Mouse (Mus musculus) liver, adult 2 months (tissue): ENCODE results near the gene Capza1. TPM values are rescaled to one million over a fixed set of nuclear protein-coding genes. Genes with fewer than 3 reads are reported as not detected.

Experiments
- DNase-seq: peaks from one replicate; pipeline ENCODE4 v3.0.0-alpha.2; 2011; ENCODE audit warnings: low read depth, low spot score; ENCODE audit errors: extremely low read depth
- H3K27ac ChIP-seq: fragments of 200-500 bp; replicated peaks from 2 replicates; pipeline ENCODE4 v1.5.1; 2012; ENCODE audit warnings: low read depth, mild to moderate bottlenecking, control low read depth, inconsistent platforms, low read length; ENCODE audit not compliant: insufficient read depth
- H3K27me3 ChIP-seq: fragments of 200-500 bp; 2 replicates; pipeline ENCODE4 v1.6.1; 2012; ENCODE audit warnings: mild to moderate bottlenecking, moderate library complexity, low read length, inconsistent platforms; ENCODE audit not compliant: control insufficient read depth, insufficient read depth
- H3K36me3 ChIP-seq: fragments of 200-500 bp; 2 replicates; pipeline ENCODE4 v1.6.1; 2012; ENCODE audit warnings: low read length, inconsistent platforms; ENCODE audit not compliant: control insufficient read depth, insufficient read depth
- H3K4me1 ChIP-seq: fragments of 200-500 bp; 2 replicates; pipeline ENCODE4 v1.6.1; 2011; ENCODE audit warnings: low read length; ENCODE audit not compliant: control insufficient read depth, insufficient read depth
- H3K4me3 ChIP-seq: fragments of 200-500 bp; 2 replicates; pipeline ENCODE4 v1.5.1; 2011; ENCODE audit warnings: low read depth, mild to moderate bottlenecking, control low read depth, low read length, moderate library complexity; ENCODE audit not compliant: insufficient read depth
- H3K79me2 ChIP-seq: fragments of 200-500 bp; 2 replicates; pipeline ENCODE4 v1.6.1; 2012; ENCODE audit warnings: inconsistent platforms, mild to moderate bottlenecking, low read length, moderate library complexity; ENCODE audit not compliant: control insufficient read depth, insufficient read depth
- H3K9ac ChIP-seq: fragments of 200-500 bp; 2 replicates; pipeline ENCODE4 v1.6.1; 2012; ENCODE audit warnings: low read depth, mild to moderate bottlenecking, control low read depth, inconsistent platforms, low read length
- CTCF ChIP-seq: fragments of 200-500 bp; IDR thresholded peaks from 2 replicates; pipeline ENCODE4 v1.5.1; 2011; ENCODE audit warnings: low read depth, low read length, control low read depth
- POLR2A ChIP-seq: fragments of 200-500 bp; IDR thresholded peaks from 2 replicates; pipeline ENCODE4 v1.6.1; 2011; ENCODE audit warnings: low read length, control low read depth; ENCODE audit not compliant: insufficient read depth; ENCODE audit errors: extremely low read depth
- WGBS: fragments of 180-500 bp; shearing (Covaris S2); methylation state at CpG from one replicate; pipeline ENCODE4 v1.1.7; 2018; 5-methylcytosine and 5-hydroxymethylcytosine counted together
- polyA plus RNA-seq: library from polyadenylated mRNA; depleted of rRNA; stranded (reverse); fragments of >200 nt; gene quantifications from 2 replicates; pipeline ENCODE4 v1.2.3, GENCODE M21; 2012
- total RNA-seq: library from RNA; depleted of rRNA; stranded (reverse); fragments of >200 nt; gene quantifications from 2 replicates; pipeline ENCODE4 v1.2.3, GENCODE M21; 2014

Capza1 gene
- total and polyA plus RNA-seq, 2 experiments = 8.1 to 30.1 TPM

- 83% methylated on average over 12 of the region's 12 CpGs for WGBS
- no peak for DNase-seq
- TF ChIP-seq CTCF (no peak), POLR2A (no peak)
- Histone ChIP-seq H3K4me3 (no peak overlapping the region), H3K27ac (no peak overlapping the region), H3K36me3 (peaks cover 4% of the 10 kb centered on the region; the same call in 1 of the 2 replicates), H3K4me1 (peaks cover 10% of the 10 kb centered on the region), H3K27me3 (no peaks in the 10 kb centered on the region), H3K79me2 (no peaks in the 10 kb centered on the region), H3K9ac (no peak overlapping the region)
Measured at GRCm38 (mm10) chr3:104794953-104795470, 69.3 kb downstream of the Capza1 start.

DNA sequence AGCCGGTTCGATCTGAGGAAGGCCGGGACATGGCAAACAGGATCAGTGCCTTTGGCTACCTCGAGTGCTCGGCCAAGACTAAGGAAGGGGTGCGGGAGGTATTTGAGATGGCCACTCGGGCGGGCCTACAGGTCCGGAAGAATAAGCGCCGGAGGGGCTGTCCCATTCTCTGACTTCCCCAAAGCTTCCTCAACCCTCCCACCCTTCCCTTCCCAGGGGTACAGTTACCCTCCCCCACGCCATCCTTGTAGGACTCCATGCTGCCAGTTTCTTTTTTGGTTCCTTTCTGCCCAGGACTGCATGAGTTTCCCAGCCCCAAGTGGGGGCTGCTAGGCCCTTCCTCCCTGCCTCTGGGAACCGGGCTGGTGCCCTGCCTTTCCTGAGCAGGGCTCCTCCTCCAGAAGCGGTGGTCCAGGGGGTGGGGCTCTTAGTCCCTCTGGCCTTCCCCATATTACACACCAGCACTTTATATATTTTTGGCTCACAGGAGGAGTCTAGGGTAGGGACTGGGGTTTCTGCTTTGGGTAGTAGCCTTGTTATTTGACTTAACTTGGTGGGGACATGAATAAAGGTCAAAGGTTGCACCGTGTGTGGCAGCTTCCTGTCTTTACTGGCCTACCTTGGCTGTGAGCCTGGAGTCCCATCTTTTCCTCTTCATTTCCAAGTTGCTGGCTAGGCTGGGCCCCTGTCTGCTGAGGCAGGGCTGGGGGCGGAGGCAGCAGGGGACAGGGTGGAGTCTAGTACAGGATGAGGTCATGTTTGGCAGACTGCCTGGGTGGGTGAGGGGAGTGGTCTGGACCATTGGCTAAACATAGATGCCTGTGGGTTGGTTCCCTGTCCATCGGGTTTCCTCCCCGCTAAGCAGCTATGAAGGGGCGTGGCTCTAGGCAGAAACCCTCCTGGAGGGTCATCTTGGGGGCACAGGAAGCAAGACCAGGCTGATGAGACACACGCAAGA is 70.2 kb downstream of the Capza1 start:
- no peak overlapping the region for H3K4me3 ChIP-seq
- peaks cover 15% of the 10 kb centered on the region for H3K4me1 ChIP-seq
- 64% methylated on average over 20 of the region's 20 CpGs for WGBS
- no peaks in the 10 kb centered on the region for H3K79me2 ChIP-seq
- H3K27ac ChIP-seq = peak overlapping the region; percentile 32; the same call in 1 of the 2 replicates
- TF ChIP-seq POLR2A (no peak), CTCF (no peak)
- peaks cover 3% of the 10 kb centered on the region; the same call in 1 of the 2 replicates for H3K36me3 ChIP-seq
- no peaks in the 10 kb centered on the region for H3K27me3 ChIP-seq
- H3K9ac ChIP-seq = no peak overlapping the region; the same call in 1 of the 2 replicates
- peak; percentile 53 for DNase-seq

DNA sequence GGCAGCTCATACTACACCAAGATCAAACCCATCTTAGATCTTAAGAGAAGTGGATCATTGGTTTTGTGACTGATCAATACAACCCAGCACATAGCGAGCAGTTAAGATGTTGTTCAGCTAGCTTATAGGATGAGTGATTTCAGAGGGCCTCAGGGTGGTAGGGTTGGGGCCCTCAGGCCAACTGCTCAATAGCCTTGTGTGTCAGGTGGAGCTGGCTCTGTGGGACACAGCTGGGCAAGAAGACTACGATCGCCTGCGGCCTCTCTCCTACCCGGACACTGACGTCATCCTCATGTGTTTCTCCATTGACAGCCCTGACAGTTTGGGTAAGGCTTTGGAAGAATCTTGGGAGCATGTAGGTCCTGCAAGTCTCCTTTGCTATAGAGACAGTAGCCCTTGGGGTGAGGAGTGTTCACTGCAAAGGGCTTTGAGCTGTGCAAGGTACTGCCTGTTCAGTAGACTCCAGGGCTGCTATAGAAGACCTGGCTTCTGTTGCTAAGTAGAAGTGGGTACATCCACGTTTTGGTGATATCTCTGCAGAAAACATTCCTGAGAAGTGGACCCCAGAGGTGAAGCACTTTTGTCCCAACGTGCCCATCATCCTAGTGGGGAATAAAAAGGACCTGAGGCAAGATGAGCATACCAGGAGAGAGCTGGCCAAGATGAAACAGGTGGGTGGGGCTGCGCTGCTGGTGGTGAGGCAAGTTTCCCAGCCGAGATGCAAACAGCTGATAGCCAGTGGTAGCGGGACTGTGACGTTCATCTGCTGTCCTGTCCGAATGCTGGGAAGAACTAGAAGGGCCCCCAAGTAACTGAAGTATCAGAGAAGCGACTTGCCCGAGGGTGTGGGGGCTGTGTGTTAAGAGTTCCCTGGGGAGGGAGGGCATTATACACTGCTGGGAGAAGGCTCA is 71.7 kb downstream of the Capza1 start:
- TF ChIP-seq CTCF = no peak
- TF ChIP-seq POLR2A = no peak
- no peak overlapping the region for H3K9ac ChIP-seq
- H3K4me1 ChIP-seq = peaks cover 17% of the 10 kb centered on the region
- 62% methylated on average over 15 of the region's 15 CpGs for WGBS
- H3K27me3 ChIP-seq = no peaks in the 10 kb centered on the region
- H3K36me3 ChIP-seq = no peaks in the 10 kb centered on the region; the same call in 1 of the 2 replicates
- no peak overlapping the region for H3K4me3 ChIP-seq
- no peak for DNase-seq
- H3K79me2 ChIP-seq = no peaks in the 10 kb centered on the region
- H3K27ac ChIP-seq = no peak overlapping the region

- no peaks in the 10 kb centered on the region; the same call in 1 of the 2 replicates for H3K36me3 ChIP-seq
- H3K79me2 ChIP-seq = no peaks in the 10 kb centered on the region
- H3K9ac ChIP-seq = no peak overlapping the region
- DNase-seq = no peak
- TF ChIP-seq CTCF = no peak
- TF ChIP-seq POLR2A = no peak
- 93% methylated on average over 8 of the region's 8 CpGs for WGBS
- H3K4me3 ChIP-seq = no peak overlapping the region
- H3K4me1 ChIP-seq = peaks cover 17% of the 10 kb centered on the region
- H3K27me3 ChIP-seq = no peaks in the 10 kb centered on the region
- no peak overlapping the region for H3K27ac ChIP-seq
Measured at GRCm38 (mm10) chr3:104791671-104792070, 72.6 kb downstream of the Capza1 start.

DNA sequence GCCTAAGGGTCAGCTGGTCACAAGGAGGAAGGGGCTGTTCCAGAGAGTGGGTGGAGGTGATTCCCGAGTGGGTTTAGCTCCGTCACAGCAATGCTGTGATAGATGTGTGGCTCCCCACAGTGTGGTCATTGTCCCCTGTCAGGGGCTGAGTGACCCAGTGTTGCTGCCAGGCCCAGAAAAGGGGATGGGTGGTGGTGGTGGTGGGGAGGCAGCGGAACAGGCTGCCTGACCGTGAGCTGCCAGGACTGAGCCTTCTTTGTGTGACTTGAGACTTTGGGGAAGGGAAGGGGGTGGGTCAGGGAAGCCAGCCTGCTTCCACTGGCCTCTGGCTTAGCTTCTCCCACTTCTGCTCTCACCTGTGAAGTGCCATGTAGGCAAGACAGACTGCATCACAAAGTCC is 73.3 kb downstream of the Capza1 start:
- WGBS = 69% methylated on average over 4 of the region's 4 CpGs
- no peaks in the 10 kb centered on the region for H3K27me3 ChIP-seq
- H3K36me3 ChIP-seq = no peaks in the 10 kb centered on the region
- H3K79me2 ChIP-seq = no peaks in the 10 kb centered on the region
- H3K27ac ChIP-seq = no peak overlapping the region
- TF ChIP-seq CTCF = no peak
- TF ChIP-seq POLR2A = no peak
- no peak overlapping the region for H3K4me3 ChIP-seq
- peaks cover 17% of the 10 kb centered on the region for H3K4me1 ChIP-seq
- H3K9ac ChIP-seq = no peak overlapping the region
- DNase-seq = no peak
